Mouse (Mus musculus) hindbrain, embryonic 10.5 days (tissue): Measurements from ENCODE around the gene Tgfbr3. TPM values are rescaled to one million over a fixed set of nuclear protein-coding genes. Genes with fewer than 3 reads are reported as not detected.

Experiments
- DNase-seq: peaks from one replicate; pipeline ENCODE4 v3.0.0-alpha.2; 2017; ENCODE audit warnings: low spot score
- H3K27ac ChIP-seq: fragments of 300-500 bp; sonication (generic); 2 replicates; pipeline ENCODE4 v1.5.1; 2016; ENCODE audit warnings: mild to moderate bottlenecking, moderate library complexity
- H3K27me3 ChIP-seq: fragments of 300-500 bp; sonication (generic); 2 replicates; pipeline ENCODE4 v1.6.1; 2016; ENCODE audit warnings: mild to moderate bottlenecking; ENCODE audit not compliant: poor library complexity, insufficient read depth, severe bottlenecking
- H3K36me3 ChIP-seq: fragments of 300-500 bp; sonication (generic); 2 replicates; pipeline ENCODE4 v1.6.1; 2016; ENCODE audit warnings: mild to moderate bottlenecking, moderate library complexity
- H3K4me1 ChIP-seq: fragments of 300-500 bp; sonication (generic); replicated peaks from 2 replicates; pipeline ENCODE4 v1.6.1; 2016; ENCODE audit warnings: mild to moderate bottlenecking
- H3K4me3 ChIP-seq: fragments of 300-500 bp; sonication (generic); 2 replicates; pipeline ENCODE4 v1.5.1; 2016; ENCODE audit warnings: mild to moderate bottlenecking, moderate library complexity
- H3K9me3 ChIP-seq: fragments of 300-500 bp; sonication (generic); 2 replicates; pipeline ENCODE4 v1.6.1; 2016; ENCODE audit warnings: mild to moderate bottlenecking, moderate library complexity
- WGBS: fragments of 180-500 bp; shearing (Covaris S2); methylation state at CpG from one replicate; pipeline ENCODE4 v1.1.7; 2016; 5-methylcytosine and 5-hydroxymethylcytosine counted together
- polyA plus RNA-seq: library from polyadenylated mRNA; unstranded; fragments of >200 nt; fragmentation: Nextera tagmentation; extraction: Ambion mirVana; gene quantifications from 2 replicates; pipeline ENCODE4 v1.2.1, GENCODE M21; 2016

Gene Tgfbr3
- polyA plus RNA-seq, 1 experiment from 2014 or later, result 8.3 TPM

DNA sequence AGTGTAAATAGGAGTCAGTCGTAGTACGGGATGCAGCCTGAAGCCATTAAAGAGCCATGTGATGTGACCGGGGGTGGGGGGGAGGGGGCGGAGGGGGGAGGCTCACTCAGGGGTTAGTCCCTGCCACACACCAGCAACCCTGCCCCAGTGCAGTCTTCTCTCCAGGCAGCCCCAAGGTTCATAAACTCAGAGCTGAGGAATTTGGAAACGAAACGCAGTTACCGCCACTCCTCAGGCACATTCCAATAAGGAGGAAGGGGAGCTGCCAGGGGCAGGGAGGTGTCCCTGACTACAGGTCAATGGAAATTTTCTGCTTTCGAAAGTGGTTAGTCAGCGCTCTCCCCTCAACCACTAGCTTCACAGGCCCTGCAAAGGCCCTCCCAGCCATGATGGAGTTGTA, 132.0 kb downstream of the Tgfbr3 start:
- 0 out of 2 replicates have a peak overlapping the region, but pooled peaks have one; percentile 18 for H3K27ac ChIP-seq
- 49% methylated on average over 9 of the region's 9 CpGs for WGBS

DNA sequence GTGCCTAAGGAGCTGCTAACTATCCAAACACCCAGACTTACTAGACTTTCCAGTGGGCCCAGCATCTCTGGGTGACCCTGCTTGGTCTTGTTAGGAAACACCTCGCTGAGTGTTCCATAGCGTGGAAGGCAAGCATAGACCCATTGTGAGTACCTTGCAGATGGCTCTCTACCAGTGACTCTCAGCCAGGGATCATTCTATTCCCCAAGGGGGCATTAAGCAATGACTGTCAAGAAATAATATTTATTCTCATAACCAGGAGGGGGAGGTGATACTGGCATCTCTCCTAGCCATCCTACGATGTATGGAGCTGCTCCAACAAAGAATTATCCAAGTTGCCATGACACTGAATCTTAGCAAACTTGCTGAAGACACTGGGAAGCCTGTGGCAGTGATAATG, 133.3 kb downstream of the Tgfbr3 start:
- Histone ChIP-seq H3K27me3 (no peaks in the 10 kb centered on the region), H3K27ac (no peak overlapping the region), H3K4me3 (no peak overlapping the region), H3K36me3 (no peaks in the 10 kb centered on the region), H3K4me1 (peaks cover 32% of the 10 kb centered on the region), H3K9me3 (no peaks in the 10 kb centered on the region)
- 95% methylated on average over 3 of the region's 3 CpGs for WGBS
- DNase-seq, result no peak

More for the DNA sequence above, 132.0 kb downstream of the Tgfbr3 start:
- no peaks in the 10 kb centered on the region for H3K27me3 ChIP-seq
- peaks cover 26% of the 10 kb centered on the region for H3K4me1 ChIP-seq
- H3K9me3 ChIP-seq, result no peaks in the 10 kb centered on the region
- peak; percentile 34 for DNase-seq
- H3K36me3 ChIP-seq, result no peaks in the 10 kb centered on the region
- no peak overlapping the region for H3K4me3 ChIP-seq

DNA sequence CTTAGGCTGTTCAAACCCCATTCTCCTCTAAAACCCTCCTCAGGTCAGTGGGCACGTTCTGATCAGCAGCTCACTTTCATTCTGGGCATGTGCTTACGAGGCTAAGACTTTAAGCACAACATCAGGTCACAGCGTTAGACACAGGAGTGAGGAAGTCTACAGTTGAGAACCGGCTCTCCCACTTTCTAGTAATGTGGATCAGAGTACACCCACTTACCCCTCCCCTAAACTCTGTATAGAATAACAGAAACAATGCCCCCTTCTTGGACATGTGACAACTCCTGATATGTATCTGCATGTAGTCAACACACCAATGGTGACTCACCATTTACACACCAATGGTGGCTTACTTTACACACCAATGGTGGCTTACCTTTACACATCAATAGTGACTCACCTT, 136.4 kb downstream of the Tgfbr3 start:
- H3K27me3 ChIP-seq, result peaks cover 5% of the 10 kb centered on the region; the same call in 1 of the 2 replicates
- no peak overlapping the region for H3K4me3 ChIP-seq
- no peak for DNase-seq
- H3K4me1 ChIP-seq, result peaks cover 41% of the 10 kb centered on the region
- no peak overlapping the region for H3K27ac ChIP-seq
- no peaks in the 10 kb centered on the region for H3K36me3 ChIP-seq
- no peaks in the 10 kb centered on the region for H3K9me3 ChIP-seq
- 86% methylated on average over 4 of the region's 4 CpGs for WGBS

DNA sequence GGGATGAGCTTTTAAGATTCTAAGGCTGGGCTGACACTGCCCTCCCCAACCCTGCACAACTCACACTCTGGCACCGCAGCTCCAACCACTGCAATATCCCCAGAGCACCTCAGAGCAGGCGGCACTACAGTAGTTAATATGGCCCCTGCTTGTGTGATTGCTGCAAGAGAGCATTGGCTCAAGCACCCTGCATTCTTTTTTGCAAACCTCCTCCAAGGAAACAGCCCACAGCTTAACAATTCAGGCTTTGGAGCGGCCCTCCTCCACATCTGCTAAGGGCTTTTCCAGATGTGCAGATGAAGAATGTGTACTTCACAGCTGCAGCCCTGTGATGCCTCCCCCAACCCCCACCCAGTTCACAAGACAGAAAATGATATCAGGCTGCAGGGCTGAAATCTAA, 138.1 kb downstream of the Tgfbr3 start:
- H3K4me1 ChIP-seq, result peaks cover 44% of the 10 kb centered on the region
- no peak overlapping the region for H3K27ac ChIP-seq
- H3K27me3 ChIP-seq, result peaks cover 5% of the 10 kb centered on the region; the same call in 1 of the 2 replicates
- 61% methylated on average over 3 of the region's 3 CpGs for WGBS
- H3K4me3 ChIP-seq, result no peak overlapping the region
- H3K9me3 ChIP-seq, result no peaks in the 10 kb centered on the region
- no peak for DNase-seq
- H3K36me3 ChIP-seq, result no peaks in the 10 kb centered on the region

DNA sequence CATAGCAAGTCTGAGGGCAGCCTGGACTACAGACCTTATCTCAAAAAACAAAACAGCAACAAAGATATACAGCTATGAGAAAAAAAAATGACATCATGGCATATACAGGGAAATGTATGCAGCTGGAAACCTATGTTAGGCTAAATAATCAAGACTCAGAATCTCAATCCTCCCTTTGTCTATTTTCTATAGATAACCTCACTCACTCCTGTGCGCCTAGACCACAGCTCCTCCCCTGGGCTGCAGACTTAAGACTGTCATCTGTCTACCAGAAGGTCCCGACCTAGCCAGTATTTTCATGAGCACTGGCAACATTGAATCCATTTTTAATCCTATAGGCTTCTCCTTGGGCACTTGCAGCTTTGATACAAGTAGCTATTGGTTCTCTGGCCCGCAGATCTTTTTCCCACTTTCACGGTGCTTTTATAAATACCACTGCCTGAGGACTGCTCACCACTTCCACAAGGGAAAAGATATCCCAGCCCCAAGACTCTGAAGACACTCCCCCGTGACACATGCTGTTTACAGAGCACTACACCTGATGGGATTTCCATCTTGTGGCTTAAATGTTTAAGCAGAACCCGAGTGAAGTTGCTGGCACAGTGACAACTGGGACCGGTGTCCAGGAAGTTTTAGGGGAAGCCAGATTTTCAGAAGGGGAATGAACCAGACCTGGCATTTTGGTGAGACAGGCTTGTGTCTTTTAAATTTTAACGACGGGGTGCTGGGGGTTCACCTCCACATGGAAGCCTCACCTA, 138.7 kb downstream of the Tgfbr3 start:
- H3K27me3 ChIP-seq, result peaks cover 5% of the 10 kb centered on the region; the same call in 1 of the 2 replicates
- H3K4me1 ChIP-seq, result peaks cover 49% of the 10 kb centered on the region
- no peaks in the 10 kb centered on the region for H3K9me3 ChIP-seq
- H3K4me3 ChIP-seq, result no peak overlapping the region
- DNase-seq, result no peak
- 67% methylated on average over 9 of the region's 9 CpGs for WGBS
- no peaks in the 10 kb centered on the region for H3K36me3 ChIP-seq
- no peak overlapping the region for H3K27ac ChIP-seq

DNA sequence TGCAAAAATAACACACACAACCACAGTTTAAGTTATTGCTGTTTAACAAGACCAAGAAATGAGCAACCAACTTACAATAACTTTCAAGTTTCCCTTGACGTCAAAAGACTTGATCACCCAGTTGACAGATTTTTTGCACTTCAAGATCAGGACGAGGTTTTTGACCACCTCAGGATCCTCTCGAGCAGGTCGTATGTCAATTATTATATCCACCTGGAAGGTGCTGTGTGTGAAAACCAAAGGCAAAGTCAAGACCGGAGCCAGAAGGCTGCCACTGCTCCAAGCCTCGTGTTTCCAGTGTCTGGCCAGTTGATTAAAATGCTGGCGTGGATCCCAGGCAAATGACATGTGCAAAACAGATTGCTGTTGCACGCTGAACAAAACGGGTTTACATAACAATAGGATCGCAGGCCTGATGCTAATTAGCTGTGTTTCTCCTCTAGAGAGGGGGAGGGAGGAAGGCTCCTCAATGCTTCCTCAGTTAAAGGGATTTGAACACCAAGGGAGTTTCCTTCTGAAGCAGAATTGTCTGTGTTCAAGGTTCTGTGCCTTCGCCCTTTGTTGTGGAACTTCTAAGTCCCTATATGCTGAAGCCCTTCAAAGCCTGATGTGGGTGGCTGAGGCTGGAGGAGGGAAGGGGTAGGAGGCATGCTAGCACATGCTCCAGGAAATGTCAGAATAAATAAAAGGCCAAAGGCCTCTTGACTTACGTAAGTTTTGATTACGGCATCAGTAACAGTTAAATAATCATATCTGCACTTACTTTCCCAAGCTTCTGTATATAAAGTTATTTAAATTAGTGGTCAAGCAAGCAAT, 141.3 kb downstream of the Tgfbr3 start:
- Histone ChIP-seq H3K27me3 (peaks cover 12% of the 10 kb centered on the region; the same call in 1 of the 2 replicates), H3K36me3 (no peaks in the 10 kb centered on the region), H3K4me1 (peaks cover 70% of the 10 kb centered on the region), H3K9me3 (no peaks in the 10 kb centered on the region), H3K27ac (peak overlapping the region; percentile 70), H3K4me3 (no peak overlapping the region)
- peak; percentile 37 for DNase-seq
- WGBS, result 34% methylated on average over 13 of the region's 13 CpGs

DNA sequence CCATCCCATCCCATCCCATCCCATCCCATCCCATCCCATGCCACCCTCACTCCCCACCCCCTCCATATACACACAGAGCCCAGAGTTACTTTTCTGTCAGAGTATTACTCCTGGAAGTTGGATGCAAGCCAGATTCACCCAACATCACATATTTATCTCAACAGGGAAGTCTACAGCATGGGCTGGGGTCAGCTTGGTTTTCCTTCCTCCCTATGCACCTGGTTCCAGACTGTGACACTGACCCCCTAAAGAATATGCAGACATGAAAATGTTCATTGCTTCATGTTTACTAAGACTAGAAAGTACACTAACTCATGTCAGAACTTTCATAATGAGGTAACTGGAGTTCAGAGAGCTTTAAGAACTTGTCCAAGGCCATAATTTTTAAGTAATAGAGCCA, 142.0 kb downstream of the Tgfbr3 start:
- Histone ChIP-seq H3K4me1 (peaks cover 70% of the 10 kb centered on the region), H3K27ac (peak overlapping the region; percentile 54), H3K36me3 (no peaks in the 10 kb centered on the region), H3K9me3 (no peaks in the 10 kb centered on the region), H3K27me3 (peaks cover 12% of the 10 kb centered on the region; the same call in 1 of the 2 replicates), H3K4me3 (no peak overlapping the region)
- no peak for DNase-seq

DNA sequence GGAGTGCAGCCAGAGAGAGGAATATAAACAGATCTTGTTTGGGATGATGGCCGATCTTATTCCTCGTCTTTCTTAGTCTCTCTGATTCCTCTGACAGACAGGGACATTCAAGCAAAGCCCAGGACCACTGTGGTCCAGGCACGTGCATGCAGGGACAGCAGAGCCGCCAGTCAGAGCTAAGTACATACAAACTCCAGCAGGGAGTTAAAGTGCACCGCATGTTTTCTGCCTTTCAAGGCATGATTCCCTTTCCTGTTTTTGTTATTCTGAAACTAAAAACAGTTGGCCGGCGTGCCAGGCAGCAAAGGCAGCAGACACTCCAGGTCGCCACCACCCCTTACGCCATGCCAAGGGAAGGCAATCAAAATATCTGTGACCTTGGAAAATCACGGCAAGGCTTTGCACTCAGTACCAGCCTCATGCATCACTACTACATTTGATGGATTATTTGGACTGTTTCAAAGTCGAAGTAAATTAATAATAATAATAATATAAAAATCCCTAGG, 143.3 kb downstream of the Tgfbr3 start:
- Histone ChIP-seq H3K4me3 (no peak overlapping the region), H3K4me1 (peaks cover 64% of the 10 kb centered on the region), H3K27ac (no peak overlapping the region), H3K9me3 (no peaks in the 10 kb centered on the region), H3K36me3 (no peaks in the 10 kb centered on the region), H3K27me3 (peaks cover 12% of the 10 kb centered on the region; the same call in 1 of the 2 replicates)
- no peak for DNase-seq
- WGBS, result 59% methylated on average over 11 of the region's 11 CpGs

DNA sequence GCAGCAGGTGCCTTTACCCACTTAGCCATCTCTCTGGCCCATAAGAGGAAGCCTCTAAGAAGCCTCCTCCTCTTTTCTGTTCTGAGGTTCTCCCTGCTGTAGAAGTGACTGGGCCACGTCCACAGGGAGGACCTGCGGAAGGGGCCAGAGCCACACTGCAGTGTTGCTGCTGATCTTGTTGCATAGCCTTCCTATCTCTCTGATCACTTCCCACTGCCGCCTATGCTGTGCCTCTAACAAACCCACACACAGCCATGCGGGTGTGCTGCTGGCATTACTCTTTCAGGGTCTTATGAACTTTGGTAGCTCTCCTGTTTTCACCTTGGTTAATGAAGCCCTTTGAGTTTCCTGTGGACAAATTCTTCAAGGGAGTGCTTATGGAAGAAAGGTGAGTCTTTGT, 144.3 kb downstream of the Tgfbr3 start:
- peaks cover 62% of the 10 kb centered on the region for H3K4me1 ChIP-seq
- H3K27me3 ChIP-seq, result peaks cover 12% of the 10 kb centered on the region; the same call in 1 of the 2 replicates
- 84% methylated on average over 4 of the region's 4 CpGs for WGBS
- no peak overlapping the region for H3K4me3 ChIP-seq
- no peaks in the 10 kb centered on the region for H3K9me3 ChIP-seq
- DNase-seq, result no peak
- H3K36me3 ChIP-seq, result no peaks in the 10 kb centered on the region
- H3K27ac ChIP-seq, result 0 out of 2 replicates have a peak overlapping the region, but pooled peaks have one; percentile 24

DNA sequence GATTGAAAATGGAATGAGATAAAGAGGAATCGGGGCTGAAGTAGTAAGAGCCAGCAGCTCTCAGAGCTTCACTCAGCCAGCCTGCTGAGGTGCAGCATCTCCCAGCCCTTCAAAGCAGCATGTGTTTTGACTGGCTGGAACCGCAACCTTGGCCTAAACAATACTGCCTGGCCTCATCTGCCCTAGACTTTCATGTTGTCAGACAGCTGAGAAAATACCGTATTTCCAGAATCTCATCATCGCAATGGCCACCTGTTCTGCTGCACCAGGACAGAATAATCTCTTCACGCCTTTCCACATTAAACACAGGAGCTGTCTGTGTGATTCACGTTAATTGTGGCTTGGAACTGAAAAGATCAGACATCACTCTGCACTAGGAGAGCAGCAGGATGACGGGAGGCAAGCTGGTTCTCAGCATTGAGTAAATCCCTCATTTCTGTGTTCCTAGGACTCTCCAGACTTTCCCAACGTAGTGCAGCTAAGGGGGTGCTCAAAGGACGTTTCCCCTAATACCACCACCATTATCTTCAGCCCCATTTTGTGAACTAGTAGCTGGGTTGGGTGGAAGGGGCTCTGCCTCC, 145.1 kb downstream of the Tgfbr3 start:
- peak overlapping the region; percentile 24 for H3K27ac ChIP-seq
- no peaks in the 10 kb centered on the region for H3K36me3 ChIP-seq
- no peak for DNase-seq
- H3K4me3 ChIP-seq, result no peak overlapping the region
- H3K9me3 ChIP-seq, result no peaks in the 10 kb centered on the region
- WGBS, result 54% methylated on average over 9 of the region's 9 CpGs
- peaks cover 7% of the 10 kb centered on the region; the same call in 1 of the 2 replicates for H3K27me3 ChIP-seq
- peaks cover 64% of the 10 kb centered on the region for H3K4me1 ChIP-seq

DNA sequence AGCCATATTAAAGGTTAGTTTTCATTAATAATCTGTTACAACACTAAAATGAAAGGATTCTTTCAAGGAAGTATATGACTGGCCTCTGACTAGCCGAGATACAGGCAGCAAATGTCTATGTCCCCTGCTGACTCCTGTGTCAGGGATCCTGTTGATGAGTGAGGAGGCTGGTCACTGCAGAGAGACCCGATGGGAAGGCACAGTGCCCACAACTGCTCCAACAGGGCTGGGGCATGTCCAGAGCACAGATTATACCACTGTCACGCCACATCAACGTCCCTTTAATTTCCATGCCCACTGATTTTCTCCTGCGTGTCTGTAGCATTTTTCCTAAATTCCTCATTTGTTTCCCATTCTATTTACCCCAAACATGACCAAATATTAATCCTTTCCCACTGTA, 146.0 kb downstream of the Tgfbr3 start:
- DNase-seq, result no peak
- H3K27ac ChIP-seq, result no peak overlapping the region
- 74% methylated on average over 5 of the region's 5 CpGs for WGBS
- H3K36me3 ChIP-seq, result no peaks in the 10 kb centered on the region
- H3K4me1 ChIP-seq, result peaks cover 68% of the 10 kb centered on the region
- peaks cover 7% of the 10 kb centered on the region; the same call in 1 of the 2 replicates for H3K27me3 ChIP-seq
- H3K9me3 ChIP-seq, result no peaks in the 10 kb centered on the region
- no peak overlapping the region for H3K4me3 ChIP-seq

DNA sequence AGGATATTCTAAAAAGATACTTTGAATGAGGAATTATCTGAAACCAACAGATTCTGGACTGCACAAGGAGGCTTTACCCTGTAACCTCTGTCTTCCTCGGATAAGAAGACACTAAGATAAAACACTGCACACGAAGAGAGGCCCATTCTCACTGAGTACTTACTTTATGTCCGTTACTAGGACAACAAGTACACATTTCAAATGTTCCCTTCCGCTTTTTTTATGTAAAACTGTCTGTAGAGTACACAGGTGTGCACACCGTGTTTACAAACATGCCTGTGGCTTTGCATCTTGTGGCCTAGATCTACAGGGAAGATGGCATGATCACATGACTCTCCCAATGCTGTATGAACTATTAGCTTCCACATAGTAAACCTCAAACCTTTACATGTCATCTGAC, 146.6 kb downstream of the Tgfbr3 start:
- H3K27ac ChIP-seq, result no peak overlapping the region
- no peaks in the 10 kb centered on the region for H3K36me3 ChIP-seq
- H3K4me3 ChIP-seq, result no peak overlapping the region
- peaks cover 62% of the 10 kb centered on the region for H3K4me1 ChIP-seq
- peaks cover 7% of the 10 kb centered on the region; the same call in 1 of the 2 replicates for H3K27me3 ChIP-seq
- DNase-seq, result no peak
- no peaks in the 10 kb centered on the region for H3K9me3 ChIP-seq
- WGBS, result 93% methylated on average over 5 of the region's 5 CpGs
